Mouse (Mus musculus) embryonic facial prominence, embryonic 10.5 days (tissue): ENCODE results near the gene Slc13a4. TPM values are rescaled to one million over a fixed set of nuclear protein-coding genes. Genes with fewer than 3 reads are reported as not detected.

ENCODE experiments used
- DNase-seq: peaks from one replicate; pipeline ENCODE4 v3.0.0-alpha.2; 2017; ENCODE audit warnings: low spot score
- H3K27ac ChIP-seq: fragments of 300-500 bp; sonication (generic); replicated peaks from 2 replicates; pipeline ENCODE4 v1.5.1; 2016; ENCODE audit warnings: mild to moderate bottlenecking
- H3K27me3 ChIP-seq: fragments of 300-500 bp; sonication (generic); replicated peaks from 2 replicates; pipeline ENCODE4 v1.6.1; 2016; ENCODE audit warnings: low read depth, mild to moderate bottlenecking; ENCODE audit not compliant: poor library complexity, severe bottlenecking
- H3K36me3 ChIP-seq: fragments of 300-500 bp; sonication (generic); replicated peaks from 2 replicates; pipeline ENCODE4 v1.6.1; 2016; ENCODE audit warnings: mild to moderate bottlenecking, moderate library complexity
- H3K4me1 ChIP-seq: fragments of 300-500 bp; sonication (generic); 2 replicates; pipeline ENCODE4 v1.6.1; 2016
- H3K4me3 ChIP-seq: fragments of 300-500 bp; sonication (generic); 2 replicates; pipeline ENCODE4 v1.5.1; 2016; ENCODE audit warnings: mild to moderate bottlenecking, moderate library complexity
- H3K9me3 ChIP-seq: fragments of 300-500 bp; sonication (generic); 2 replicates; pipeline ENCODE4 v1.6.1; 2016; ENCODE audit warnings: mild to moderate bottlenecking
- WGBS: fragments of 180-500 bp; shearing (Covaris S2); methylation state at CpG from one replicate; pipeline ENCODE4 v1.1.7; 2016; 5-methylcytosine and 5-hydroxymethylcytosine counted together
- polyA plus RNA-seq: library from polyadenylated mRNA; unstranded; fragments of >200 nt; fragmentation: Nextera tagmentation; extraction: Ambion mirVana; gene quantifications from 2 replicates; pipeline ENCODE4 v1.2.1, GENCODE M21; 2016

The Slc13a4 gene
- polyA plus RNA-seq, 1 experiment from 2014 or later, result 0.50 TPM

DNA sequence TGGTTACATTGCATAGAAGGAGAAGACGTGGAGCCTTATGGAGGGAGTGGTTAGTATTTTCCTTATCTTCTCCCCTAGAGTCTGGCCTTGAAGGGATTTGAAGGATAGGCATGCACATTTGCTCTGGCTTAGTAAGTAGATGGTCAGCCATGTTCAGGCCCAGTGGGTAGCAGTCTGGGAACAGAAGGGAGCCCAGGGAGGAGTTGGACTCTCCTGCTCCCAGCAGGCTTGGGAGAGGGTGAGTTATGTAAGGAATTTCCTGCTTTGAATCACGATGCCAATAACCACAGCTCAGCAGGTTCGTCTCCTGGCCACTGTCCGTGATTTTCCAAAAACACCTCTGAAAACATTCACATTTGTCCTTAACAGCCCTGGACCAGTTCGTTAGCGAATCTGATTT lies 22.9 kb upstream of the Slc13a4 start:
- Histone ChIP-seq H3K9me3 (no peaks in the 10 kb centered on the region), H3K4me1 (peaks cover 14% of the 10 kb centered on the region; the same call in 1 of the 2 replicates), H3K4me3 (no peak overlapping the region), H3K27me3 (no peaks in the 10 kb centered on the region), H3K36me3 (no peaks in the 10 kb centered on the region), H3K27ac (no peak overlapping the region; the same call in 1 of the 2 replicates)
- 52% methylated on average over 6 of the region's 6 CpGs for WGBS
- no peak for DNase-seq

DNA sequence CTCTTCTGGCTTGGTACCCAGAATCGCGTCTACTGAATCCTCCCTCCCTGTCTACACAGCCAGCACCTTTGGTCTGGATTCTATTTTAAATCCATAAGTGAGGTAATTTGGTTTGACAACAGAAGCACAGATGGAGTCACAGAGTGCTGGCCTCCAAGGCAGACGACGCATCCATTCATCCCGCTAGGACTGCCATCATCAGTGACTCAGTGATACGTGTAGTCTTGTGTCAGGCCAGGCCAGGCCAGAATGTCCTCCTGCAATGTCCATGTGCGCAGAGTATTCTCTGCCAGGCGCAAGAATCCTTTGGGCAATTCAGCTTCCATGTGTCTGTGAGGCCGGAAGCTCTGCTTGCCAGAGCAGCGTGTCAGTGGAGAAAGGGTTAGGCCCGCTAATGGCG lies 22.0 kb upstream of the Slc13a4 start:
- H3K4me3 ChIP-seq, result no peak overlapping the region
- WGBS, result 96% methylated on average over 12 of the region's 12 CpGs
- H3K9me3 ChIP-seq, result no peaks in the 10 kb centered on the region
- DNase-seq, result no peak
- H3K27ac ChIP-seq, result no peak overlapping the region
- no peaks in the 10 kb centered on the region for H3K36me3 ChIP-seq
- peaks cover 16% of the 10 kb centered on the region; the same call in 1 of the 2 replicates for H3K4me1 ChIP-seq
- H3K27me3 ChIP-seq, result no peaks in the 10 kb centered on the region

DNA sequence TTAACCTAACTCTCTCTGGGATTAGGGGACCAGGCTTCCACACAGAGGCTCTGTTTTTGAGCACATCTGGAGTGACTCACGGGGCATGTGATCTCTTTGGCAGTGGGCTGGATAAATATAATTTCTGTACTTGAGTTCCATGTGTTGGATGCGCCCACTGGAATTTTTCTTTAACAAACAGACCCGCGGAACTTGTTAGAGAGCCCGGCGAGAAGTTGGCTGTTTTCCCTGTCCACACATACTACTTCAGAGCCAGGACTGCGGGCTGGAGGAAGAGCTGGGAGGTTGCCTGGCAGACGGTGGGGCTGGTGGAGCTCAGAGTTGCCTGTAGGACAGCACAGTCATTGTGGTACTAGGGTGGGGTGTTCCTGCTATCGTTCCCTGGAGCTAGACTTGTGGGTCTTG lies 18.2 kb upstream of the Slc13a4 start, which contains the start of gene Fam180a:
Gene Fam180a, minus strand, starts transcription at position 31 of the 405 bp plus-strand sequence.
- Histone ChIP-seq H3K4me1 (peaks cover 8% of the 10 kb centered on the region; the same call in 1 of the 2 replicates), H3K27ac (no peak within 1 kb of the TSS), H3K4me3 (no peak within 1 kb of the TSS), H3K27me3 (no peaks in the 10 kb centered on the region), H3K9me3 (no peaks in the 10 kb centered on the region), H3K36me3 (no peaks in the 10 kb centered on the region)
- no peak for DNase-seq
- 85% methylated on average over 9 of the region's 9 CpGs for WGBS

DNA sequence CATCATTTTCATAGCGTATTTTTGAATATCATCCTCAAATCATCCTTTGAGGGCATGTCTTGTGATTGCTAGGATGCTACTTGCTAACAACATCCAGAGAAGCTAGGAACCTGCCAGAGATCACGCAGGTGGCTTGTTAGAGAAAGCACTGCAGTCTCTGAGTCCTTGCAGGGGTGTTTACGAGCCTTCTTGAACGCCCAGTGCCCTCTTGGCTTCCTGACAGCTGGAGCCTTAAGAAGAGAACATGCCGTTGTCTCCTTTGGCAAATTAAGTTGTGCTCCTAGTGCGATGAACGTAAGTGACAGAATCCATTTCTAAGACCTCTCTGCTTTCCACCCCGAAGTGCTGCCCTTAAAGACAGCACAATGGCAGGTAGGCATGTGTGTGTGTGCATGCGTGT lies 16.4 kb upstream of the Slc13a4 start:
- Histone ChIP-seq H3K27me3 (no peaks in the 10 kb centered on the region), H3K4me3 (no peak overlapping the region), H3K9me3 (no peaks in the 10 kb centered on the region), H3K36me3 (no peaks in the 10 kb centered on the region), H3K27ac (no peak overlapping the region), H3K4me1 (0 out of 2 replicates have a peak, but pooled peaks cover 3% of the 10 kb centered on the region)
- no peak for DNase-seq
- WGBS, result 81% methylated on average over 9 of the region's 9 CpGs

DNA sequence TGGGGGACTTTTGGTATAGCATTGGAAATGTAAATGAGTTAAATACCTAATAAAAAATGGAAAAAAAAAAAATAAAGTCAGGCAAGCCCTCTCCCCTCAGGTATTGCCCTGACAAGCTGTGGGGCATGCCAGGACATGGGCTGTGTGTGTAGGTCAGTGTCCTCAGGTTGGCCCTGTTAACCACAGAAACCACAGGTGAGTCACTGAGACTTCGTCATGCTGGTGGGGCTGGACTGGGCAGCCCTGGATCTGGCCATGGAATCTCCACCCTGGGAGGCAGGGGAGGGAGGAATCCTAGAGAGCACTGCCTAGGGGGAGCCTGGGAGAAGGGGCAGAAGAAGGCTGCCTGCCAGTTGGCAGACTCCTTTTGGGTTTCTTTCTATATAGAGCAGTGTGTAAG lies 15.1 kb upstream of the Slc13a4 start:
- no peaks in the 10 kb centered on the region for H3K36me3 ChIP-seq
- 0 out of 2 replicates have a peak, but pooled peaks cover 3% of the 10 kb centered on the region for H3K4me1 ChIP-seq
- H3K4me3 ChIP-seq, result no peak overlapping the region
- H3K27ac ChIP-seq, result no peak overlapping the region
- DNase-seq, result no peak
- WGBS, result 71% methylated on average over 1 of the region's 1 CpGs
- H3K27me3 ChIP-seq, result no peaks in the 10 kb centered on the region
- H3K9me3 ChIP-seq, result no peaks in the 10 kb centered on the region

DNA sequence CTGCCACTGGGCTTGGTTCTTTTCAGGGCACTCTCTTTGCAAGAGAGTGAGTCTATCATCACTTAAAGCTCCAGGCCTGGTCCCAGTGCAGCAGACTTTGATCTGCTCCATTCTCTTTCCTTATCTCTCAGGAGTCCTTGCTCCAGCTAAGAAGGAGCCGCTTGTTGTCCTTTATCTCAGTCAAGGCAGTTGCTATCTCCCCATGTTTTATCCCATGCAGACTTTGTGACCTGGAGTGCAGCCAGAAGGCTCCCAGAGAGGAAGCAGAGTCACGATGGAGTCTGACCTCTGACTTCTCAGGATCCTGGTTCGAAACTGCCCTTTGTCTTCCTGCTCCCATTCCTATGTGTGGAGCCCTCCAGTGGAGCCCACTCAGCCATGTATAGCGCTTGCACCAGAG lies 13.2 kb upstream of the Slc13a4 start:
- no peak for DNase-seq
- H3K27ac ChIP-seq, result no peak overlapping the region
- H3K36me3 ChIP-seq, result no peaks in the 10 kb centered on the region
- H3K9me3 ChIP-seq, result no peaks in the 10 kb centered on the region
- 0 out of 2 replicates have a peak, but pooled peaks cover 3% of the 10 kb centered on the region for H3K4me1 ChIP-seq
- H3K4me3 ChIP-seq, result no peak overlapping the region
- H3K27me3 ChIP-seq, result no peaks in the 10 kb centered on the region
- 74% methylated on average over 4 of the region's 4 CpGs for WGBS

DNA sequence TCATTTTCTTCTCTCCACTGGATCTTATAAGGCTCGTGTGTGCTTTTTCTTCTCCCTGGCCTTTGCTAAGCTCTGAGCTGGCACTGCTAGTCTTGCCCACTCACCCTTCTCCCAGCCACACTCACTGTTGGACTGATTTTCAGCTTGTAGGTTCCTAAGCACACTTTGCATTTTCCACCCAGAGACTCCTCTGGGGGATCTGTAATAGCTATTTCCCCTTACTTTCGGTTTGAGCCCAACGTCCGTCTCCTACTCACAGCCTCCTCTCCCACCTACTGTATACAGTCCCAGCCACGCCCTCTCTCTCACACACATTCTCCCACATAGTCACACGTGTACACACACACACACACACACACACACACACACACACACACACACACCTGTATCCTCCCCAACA lies 11.9 kb upstream of the Slc13a4 start:
- no peaks in the 10 kb centered on the region for H3K9me3 ChIP-seq
- no peak overlapping the region for H3K4me3 ChIP-seq
- WGBS, result 82% methylated on average over 6 of the region's 6 CpGs
- H3K36me3 ChIP-seq, result no peaks in the 10 kb centered on the region
- H3K27me3 ChIP-seq, result no peaks in the 10 kb centered on the region
- DNase-seq, result no peak
- H3K4me1 ChIP-seq, result no peaks in the 10 kb centered on the region
- H3K27ac ChIP-seq, result no peak overlapping the region

DNA sequence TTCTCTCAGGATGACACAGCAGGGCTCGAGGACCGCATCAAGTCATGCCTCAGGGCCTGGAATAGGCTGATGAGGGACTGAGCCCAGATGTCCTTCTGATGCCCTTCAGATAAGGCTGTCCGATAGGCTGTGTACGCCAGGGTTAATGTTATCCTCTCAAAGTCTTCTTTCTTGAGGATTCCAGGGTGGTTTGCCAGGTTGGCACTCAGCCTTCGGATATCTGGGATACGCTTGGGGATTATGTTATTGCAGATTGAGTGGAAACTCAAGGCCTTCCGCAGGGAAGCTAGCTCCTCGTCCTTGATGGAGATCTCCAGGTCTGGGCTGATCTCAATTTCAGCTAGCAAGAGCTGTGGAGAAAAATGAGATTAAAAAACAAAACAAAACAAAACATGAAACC lies 5.6 kb upstream of the Slc13a4 start:
- no peak overlapping the region for H3K4me3 ChIP-seq
- no peaks in the 10 kb centered on the region for H3K27me3 ChIP-seq
- 91% methylated on average over 8 of the region's 8 CpGs for WGBS
- H3K27ac ChIP-seq, result no peak overlapping the region
- no peak for DNase-seq
- H3K9me3 ChIP-seq, result no peaks in the 10 kb centered on the region
- H3K36me3 ChIP-seq, result no peaks in the 10 kb centered on the region
- H3K4me1 ChIP-seq, result no peaks in the 10 kb centered on the region

DNA sequence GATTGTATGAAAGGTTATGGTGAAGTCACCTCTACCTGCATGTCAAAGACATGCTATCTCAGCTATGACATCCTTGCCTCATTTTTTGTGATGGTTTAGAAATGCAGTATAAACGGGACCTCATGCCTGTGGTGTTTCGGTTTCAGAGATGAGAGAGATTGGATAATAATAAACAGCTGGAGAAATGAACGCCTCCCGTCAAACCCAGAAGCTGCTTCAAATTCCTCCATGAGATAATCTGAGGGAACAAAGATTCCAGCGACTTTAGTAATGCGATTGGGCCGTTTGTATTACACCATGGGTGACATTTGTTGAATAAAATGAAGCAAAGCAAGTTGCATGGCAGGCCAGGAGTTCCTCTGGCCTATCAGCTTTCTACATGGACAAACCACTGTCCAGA lies 1.5 kb upstream of the Slc13a4 start:
- Histone ChIP-seq H3K36me3 (no peaks in the 10 kb centered on the region), H3K27ac (no peak overlapping the region), H3K4me3 (no peak overlapping the region), H3K9me3 (no peaks in the 10 kb centered on the region), H3K27me3 (no peaks in the 10 kb centered on the region), H3K4me1 (no peaks in the 10 kb centered on the region)
- WGBS, result 57% methylated on average over 7 of the region's 7 CpGs
- no peak for DNase-seq

DNA sequence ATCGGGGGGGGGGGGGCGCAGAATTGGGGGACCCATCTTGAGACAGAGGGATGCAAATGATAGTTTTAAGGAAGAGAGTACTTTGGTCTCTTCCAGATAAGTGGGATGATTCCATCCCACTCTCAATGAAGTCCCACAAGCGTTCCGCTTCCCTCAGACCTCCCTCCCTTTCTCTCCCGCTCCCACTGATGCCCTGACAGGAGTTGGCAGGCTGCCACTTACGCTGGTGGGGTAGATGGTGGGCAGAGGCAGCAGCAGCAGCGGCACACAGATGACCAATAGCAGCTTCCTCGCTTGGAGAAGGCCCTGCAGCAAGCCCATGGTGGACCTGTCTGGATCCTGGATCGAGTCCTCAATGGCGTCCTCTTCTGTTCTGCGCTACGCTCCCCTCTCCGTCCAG lies 795 bp downstream of the Slc13a4 start:
- 86% methylated on average over 13 of the region's 13 CpGs for WGBS
- H3K4me1 ChIP-seq, result no peaks in the 10 kb centered on the region
- H3K27me3 ChIP-seq, result no peaks in the 10 kb centered on the region
- no peaks in the 10 kb centered on the region for H3K9me3 ChIP-seq
- DNase-seq, result no peak
- no peaks in the 10 kb centered on the region for H3K36me3 ChIP-seq
- H3K27ac ChIP-seq, result no peak overlapping the region
- H3K4me3 ChIP-seq, result no peak overlapping the region

DNA sequence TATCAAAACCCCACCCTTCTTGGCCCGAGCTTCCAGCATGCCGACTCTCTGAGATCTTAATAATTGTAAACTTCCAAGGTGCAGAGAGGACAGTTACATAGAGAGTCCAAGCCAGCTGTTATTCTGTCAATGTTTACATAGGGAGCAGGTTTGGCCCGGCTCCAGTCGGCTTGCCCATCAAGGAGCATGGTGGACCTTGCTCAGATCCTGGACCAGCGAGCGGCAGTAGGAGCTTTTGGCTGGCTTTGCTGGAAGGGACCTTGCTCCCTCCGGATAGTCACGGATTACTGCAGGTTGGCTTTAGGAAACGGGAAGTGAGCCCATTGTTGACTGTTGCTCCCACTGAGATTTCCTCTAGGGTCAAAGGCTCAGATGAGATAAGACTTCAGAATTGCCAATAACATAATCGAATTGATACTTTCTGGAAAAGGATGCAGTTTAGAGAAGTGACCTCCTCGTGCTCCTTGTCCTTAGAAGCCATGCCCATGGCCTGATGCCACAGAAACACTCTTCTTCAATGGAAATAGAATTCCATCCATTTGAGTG lies 4.5 kb downstream of the Slc13a4 start:
- Histone ChIP-seq H3K4me1 (no peaks in the 10 kb centered on the region), H3K4me3 (no peak overlapping the region), H3K9me3 (no peaks in the 10 kb centered on the region), H3K27ac (no peak overlapping the region), H3K36me3 (no peaks in the 10 kb centered on the region), H3K27me3 (no peaks in the 10 kb centered on the region)
- no peak for DNase-seq
- 84% methylated on average over 11 of the region's 11 CpGs for WGBS

DNA sequence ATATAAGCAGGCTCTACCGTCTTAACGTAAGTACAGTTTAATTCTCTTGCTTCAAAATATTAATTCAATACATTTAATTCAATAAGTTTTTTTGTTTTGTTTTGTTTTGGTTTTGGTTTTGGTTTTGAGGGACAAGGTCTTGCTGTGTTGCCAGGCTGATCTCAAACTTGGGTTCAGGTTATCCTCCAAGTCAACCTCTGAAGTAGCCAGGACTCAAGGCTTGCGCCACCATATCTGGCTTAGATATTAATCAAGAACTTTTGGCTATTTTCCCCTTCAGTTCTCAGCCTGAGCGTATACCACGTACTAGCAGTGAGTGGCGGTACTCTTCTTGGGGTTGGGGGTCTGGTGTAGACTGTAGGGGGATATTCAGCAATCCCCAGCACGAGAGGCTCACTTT lies 5.3 kb downstream of the Slc13a4 start:
- Histone ChIP-seq H3K9me3 (no peaks in the 10 kb centered on the region), H3K4me1 (no peaks in the 10 kb centered on the region), H3K27ac (no peak overlapping the region), H3K27me3 (no peaks in the 10 kb centered on the region), H3K36me3 (no peaks in the 10 kb centered on the region), H3K4me3 (no peak overlapping the region)
- WGBS, result 94% methylated on average over 7 of the region's 7 CpGs
- no peak for DNase-seq

DNA sequence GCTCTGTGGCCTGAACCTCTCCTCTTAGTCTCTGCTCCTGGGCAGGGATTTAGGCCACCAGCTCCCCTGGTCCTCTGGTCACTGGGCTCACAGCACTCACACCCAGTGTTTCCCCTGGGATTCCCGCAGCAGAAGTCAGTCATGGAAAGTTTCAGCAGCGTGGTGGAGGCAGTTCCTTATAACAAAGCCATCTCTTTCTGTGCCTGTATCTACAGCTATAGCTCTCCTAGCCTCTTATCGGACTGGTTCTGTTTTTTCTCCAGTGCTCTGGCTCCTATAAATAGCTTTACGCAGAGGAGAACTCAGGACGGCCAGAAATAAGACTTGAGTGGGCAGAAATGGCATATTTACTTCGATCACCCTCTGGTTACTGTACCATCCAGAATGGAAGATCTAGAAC lies 9.6 kb downstream of the Slc13a4 start:
- 87% methylated on average over 6 of the region's 6 CpGs for WGBS
- H3K36me3 ChIP-seq, result no peaks in the 10 kb centered on the region
- H3K9me3 ChIP-seq, result no peaks in the 10 kb centered on the region
- H3K4me3 ChIP-seq, result no peak overlapping the region
- no peak for DNase-seq
- 0 out of 2 replicates have a peak, but pooled peaks cover 4% of the 10 kb centered on the region for H3K4me1 ChIP-seq
- no peak overlapping the region for H3K27ac ChIP-seq
- H3K27me3 ChIP-seq, result no peaks in the 10 kb centered on the region
